Mouse (Mus musculus) spleen, adult 2 months (tissue): Measurements from ENCODE around the gene Stk40.

ENCODE experiments used
- CTCF ChIP-seq: fragments of 200-500 bp; IDR thresholded peaks from 2 replicates; pipeline ENCODE4 v1.5.1; 2011; ENCODE audit warnings: mild to moderate bottlenecking, inconsistent platforms; ENCODE audit not compliant: insufficient read depth, insufficient read length, insufficient replicate concordance; ENCODE audit errors: extremely low read depth
- POLR2A ChIP-seq: fragments of 200-500 bp; IDR thresholded peaks from 2 replicates; pipeline ENCODE4 v1.6.1; 2011; ENCODE audit warnings: low read depth, low read length, inconsistent platforms

DNA sequence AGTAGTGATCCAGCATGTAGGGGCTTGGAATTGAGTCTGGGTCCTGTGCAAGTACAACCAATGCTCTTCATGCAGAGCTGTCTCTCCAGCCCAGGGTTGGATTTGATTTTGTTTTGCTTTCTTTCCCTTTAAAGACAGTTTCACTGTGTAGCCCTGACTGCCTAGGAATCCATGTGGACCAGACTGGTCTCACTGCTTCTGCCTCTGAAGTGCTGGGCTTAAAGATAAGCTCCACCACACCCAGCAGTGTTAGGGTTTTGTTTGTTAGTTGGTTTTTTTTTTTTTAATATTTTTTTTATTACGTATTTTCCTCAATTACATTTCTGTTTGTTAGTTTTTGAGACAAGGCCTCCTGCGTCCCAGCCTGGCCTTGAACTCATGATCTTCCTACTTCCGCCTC, 4.4 kb upstream of the Stk40 start:
- TF ChIP-seq CTCF (no peak), POLR2A (no peak)
